Mouse (Mus musculus) neural tube, embryonic 13.5 days (tissue): ENCODE results near the gene Zfp286. TPM values are rescaled to one million over a fixed set of nuclear protein-coding genes. Genes with fewer than 3 reads are reported as not detected.
"Not testable (repeated sequence)": the region's sequence is repeated elsewhere in the genome, so short reads cannot be mapped to it uniquely, and the experiment has no call there.

ENCODE experiments used
- ATAC-seq: fragments of 200-750 bp; cut with Nextera tagmentation; 2 replicates; pipeline ENCODE4 v1.8.0; 2017; ENCODE audit warnings: low read depth, mild to moderate bottlenecking, moderate TSS enrichment, moderate library complexity
- H3K27ac ChIP-seq: fragments of 300-500 bp; sonication (generic); replicated peaks from 2 replicates; pipeline ENCODE4 v1.5.1; 2015; ENCODE audit warnings: moderate library complexity, mild to moderate bottlenecking, inconsistent platforms
- H3K27me3 ChIP-seq: fragments of 300-500 bp; sonication (generic); 2 replicates; pipeline ENCODE4 v1.6.1; 2015; ENCODE audit warnings: mild to moderate bottlenecking, inconsistent platforms
- H3K36me3 ChIP-seq: fragments of 300-500 bp; sonication (generic); 2 replicates; pipeline ENCODE4 v1.6.1; 2015; ENCODE audit warnings: mild to moderate bottlenecking, inconsistent platforms
- H3K4me1 ChIP-seq: fragments of 300-500 bp; sonication (generic); replicated peaks from 2 replicates; pipeline ENCODE4 v1.6.1; 2015; ENCODE audit warnings: inconsistent platforms
- H3K4me2 ChIP-seq: fragments of 300-500 bp; sonication (generic); 2 replicates; pipeline ENCODE4 v1.6.1; 2015; ENCODE audit warnings: inconsistent platforms, mild to moderate bottlenecking, moderate library complexity
- H3K4me3 ChIP-seq: fragments of 300-500 bp; sonication (generic); 2 replicates; pipeline ENCODE4 v1.5.1; 2015; ENCODE audit warnings: mild to moderate bottlenecking, inconsistent platforms
- H3K9ac ChIP-seq: fragments of 300-500 bp; sonication (generic); 2 replicates; pipeline ENCODE4 v1.6.1; 2015; ENCODE audit warnings: moderate library complexity, mild to moderate bottlenecking, inconsistent platforms
- H3K9me3 ChIP-seq: fragments of 300-500 bp; sonication (generic); 2 replicates; pipeline ENCODE4 v1.6.1; 2016; ENCODE audit warnings: inconsistent platforms
- WGBS: fragments of 180-500 bp; shearing (Covaris S2); methylation state at CpG from one replicate; pipeline ENCODE4 v1.1.7; 2015; 5-methylcytosine and 5-hydroxymethylcytosine counted together
- polyA plus RNA-seq: library from polyadenylated mRNA; unstranded; fragments of >200 nt; fragmentation: Nextera tagmentation; extraction: Ambion mirVana; gene quantifications from 2 replicates; pipeline ENCODE4 v1.2.1, GENCODE M21; 2015

Zfp286 gene
- polyA plus RNA-seq, 1 experiment from 2014 or later: 30.2 TPM

DNA sequence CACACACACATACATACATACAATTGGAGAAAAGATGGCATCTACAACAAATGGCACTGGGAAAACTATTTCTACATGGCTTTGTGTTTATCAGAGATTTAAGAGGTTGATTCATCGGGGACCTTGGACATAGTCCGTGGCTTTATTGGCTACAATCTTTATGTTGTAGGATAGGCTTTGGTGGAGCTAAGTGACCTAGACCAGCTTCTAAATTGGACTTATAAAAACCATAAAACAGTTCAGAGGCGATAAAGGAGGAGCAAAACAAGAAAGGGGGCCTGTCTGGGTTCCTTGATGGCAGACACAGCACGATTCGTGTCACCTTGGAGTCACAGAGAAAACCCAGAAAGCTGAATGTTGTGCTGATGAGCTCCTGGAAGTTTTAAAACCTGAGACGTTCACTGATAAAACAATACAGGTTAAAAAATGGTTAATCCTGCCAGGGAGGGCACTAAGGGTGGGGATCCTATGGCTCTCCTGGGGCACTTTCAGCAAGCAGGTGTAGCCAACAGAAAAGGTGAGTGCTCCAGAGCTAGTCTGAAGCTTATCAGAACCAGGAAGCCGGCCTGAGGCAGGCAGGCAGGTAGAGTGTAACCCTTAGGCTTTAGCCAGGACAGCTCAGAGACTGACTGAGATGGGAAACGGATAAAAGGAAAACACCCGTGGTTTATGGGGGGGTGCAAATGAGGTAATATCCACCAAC is 28.4 kb downstream of the Zfp286 start:
- ATAC-seq: no peak
- WGBS: 75% methylated on average over 9 of the region's 9 CpGs

DNA sequence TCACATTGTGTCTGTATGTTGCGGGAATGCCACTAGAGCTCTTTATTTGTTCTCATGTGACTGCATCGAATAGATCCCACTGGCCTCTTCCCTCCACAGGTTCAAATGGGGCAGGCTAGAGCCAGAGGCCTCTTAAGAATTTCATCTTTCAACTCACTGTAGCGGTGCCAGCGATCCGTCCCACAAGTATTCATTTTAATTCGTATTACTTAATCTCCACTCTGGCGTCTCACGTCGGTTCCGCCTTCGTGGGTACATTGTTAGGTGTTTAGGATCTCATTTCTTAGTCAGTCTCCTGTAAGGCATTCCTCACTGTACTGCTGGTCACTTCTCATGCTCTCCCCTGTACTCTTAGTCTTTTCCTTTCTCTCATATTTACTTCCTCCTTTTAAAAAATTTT is 30.8 kb downstream of the Zfp286 start:
- no peaks in the 10 kb centered on the region for H3K36me3 ChIP-seq
- ATAC-seq: no peak
- no peak overlapping the region for H3K4me2 ChIP-seq
- no peaks in the 10 kb centered on the region for H3K9me3 ChIP-seq
- H3K4me3 ChIP-seq: no peak overlapping the region
- H3K9ac ChIP-seq: no peak overlapping the region
- 90% methylated on average over 11 of the region's 11 CpGs for WGBS
- H3K4me1 ChIP-seq: peaks cover 6% of the 10 kb centered on the region
- no peak overlapping the region for H3K27ac ChIP-seq
- peaks cover 11% of the 10 kb centered on the region; the same call in 1 of the 2 replicates for H3K27me3 ChIP-seq

More for the DNA sequence above, 28.4 kb downstream of the Zfp286 start:
- Histone ChIP-seq H3K27me3 (peaks cover 11% of the 10 kb centered on the region; the same call in 1 of the 2 replicates), H3K27ac (no peak overlapping the region), H3K36me3 (no peaks in the 10 kb centered on the region), H3K9ac (no peak overlapping the region), H3K9me3 (no peaks in the 10 kb centered on the region), H3K4me3 (no peak overlapping the region), H3K4me2 (no peak overlapping the region), H3K4me1 (peaks cover 6% of the 10 kb centered on the region)

- H3K27ac ChIP-seq: no peak overlapping the region
- H3K4me3 ChIP-seq: no peak overlapping the region
- no peak overlapping the region for H3K4me2 ChIP-seq
- H3K4me1 ChIP-seq: peaks cover 6% of the 10 kb centered on the region
- peaks cover 11% of the 10 kb centered on the region; the same call in 1 of the 2 replicates for H3K27me3 ChIP-seq
- ATAC-seq: no peak
- H3K9me3 ChIP-seq: no peaks in the 10 kb centered on the region
- H3K36me3 ChIP-seq: no peaks in the 10 kb centered on the region
- no peak overlapping the region for H3K9ac ChIP-seq
- 74% methylated on average over 6 of the region's 6 CpGs for WGBS
These were observed 31.4 kb downstream of the Zfp286 start for GRCm38 (mm10) chr11:62757906-62758305.

DNA sequence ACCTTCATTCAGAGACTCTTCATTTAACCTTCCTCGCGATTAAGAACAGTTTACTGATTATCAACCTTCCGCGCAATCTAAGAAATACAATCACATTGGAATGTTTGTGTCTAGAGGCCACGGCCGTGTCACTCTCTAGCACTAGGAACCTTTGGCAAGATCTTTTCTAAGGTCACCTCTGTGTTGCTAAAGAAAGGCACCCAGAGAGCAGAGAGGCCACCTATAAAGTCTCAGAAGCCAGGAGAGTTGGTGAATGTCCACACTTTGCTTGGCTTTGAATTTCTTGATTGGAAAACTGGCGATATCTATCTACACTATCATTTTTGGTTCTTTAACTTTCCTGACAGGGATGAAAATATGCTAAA is 32.1 kb downstream of the Zfp286 start:
- H3K4me3 ChIP-seq: peak overlapping the region; percentile 36
- H3K36me3 ChIP-seq: no peaks in the 10 kb centered on the region
- H3K4me2 ChIP-seq: peak overlapping the region; percentile 55
- ATAC-seq: peak; percentile 55
- peak overlapping the region; percentile 51; the same call in 1 of the 2 replicates for H3K9ac ChIP-seq
- H3K9me3 ChIP-seq: no peaks in the 10 kb centered on the region
- H3K27me3 ChIP-seq: peaks cover 11% of the 10 kb centered on the region; the same call in 1 of the 2 replicates
- no peak overlapping the region for H3K27ac ChIP-seq
- 9% methylated on average over 7 of the region's 7 CpGs for WGBS
- peaks cover 6% of the 10 kb centered on the region for H3K4me1 ChIP-seq

DNA sequence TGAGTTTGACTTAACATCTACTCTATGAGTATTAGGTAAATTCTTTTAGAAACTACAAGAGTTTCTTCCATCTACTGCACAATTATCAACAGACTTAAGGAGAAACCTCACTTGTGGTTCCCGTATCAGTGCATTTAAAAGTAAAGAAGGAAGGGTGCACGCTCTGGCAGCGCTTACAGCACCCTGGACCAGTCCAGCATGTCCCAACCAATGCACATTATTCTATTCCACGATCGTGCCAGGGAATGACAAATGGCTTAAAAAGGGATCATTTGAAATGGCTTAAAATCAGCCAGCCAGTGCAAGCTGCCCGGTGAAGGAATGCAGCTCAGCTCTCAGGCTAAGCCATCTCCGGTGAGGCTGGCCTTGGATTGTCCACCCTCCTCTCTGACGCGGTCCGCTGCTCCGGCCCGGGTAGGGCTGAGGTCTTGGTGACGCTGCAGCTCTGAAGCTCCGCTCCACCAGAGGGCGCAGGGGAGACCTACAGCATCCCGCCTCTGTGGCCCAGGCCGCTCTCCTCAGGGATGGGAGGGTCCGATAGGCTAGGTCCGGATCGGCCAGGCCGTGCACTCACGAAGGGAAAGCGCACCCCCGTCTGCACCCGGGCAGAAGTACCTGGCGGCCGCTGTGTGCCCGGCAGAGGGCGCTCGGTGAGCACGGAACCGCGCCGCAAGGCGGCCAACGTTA is 32.7 kb downstream of the Zfp286 start:
- H3K36me3 ChIP-seq: no peaks in the 10 kb centered on the region
- peak overlapping the region; percentile 51; the same call in 1 of the 2 replicates for H3K9ac ChIP-seq
- WGBS: 8% methylated on average over 36 of the region's 36 CpGs
- peak; percentile 99 for ATAC-seq
- H3K4me3 ChIP-seq: peak overlapping the region; percentile 36
- H3K4me1 ChIP-seq: peaks cover 6% of the 10 kb centered on the region
- peaks cover 11% of the 10 kb centered on the region; the same call in 1 of the 2 replicates for H3K27me3 ChIP-seq
- peak overlapping the region; percentile 55 for H3K4me2 ChIP-seq
- H3K9me3 ChIP-seq: no peaks in the 10 kb centered on the region
- H3K27ac ChIP-seq: no peak overlapping the region

DNA sequence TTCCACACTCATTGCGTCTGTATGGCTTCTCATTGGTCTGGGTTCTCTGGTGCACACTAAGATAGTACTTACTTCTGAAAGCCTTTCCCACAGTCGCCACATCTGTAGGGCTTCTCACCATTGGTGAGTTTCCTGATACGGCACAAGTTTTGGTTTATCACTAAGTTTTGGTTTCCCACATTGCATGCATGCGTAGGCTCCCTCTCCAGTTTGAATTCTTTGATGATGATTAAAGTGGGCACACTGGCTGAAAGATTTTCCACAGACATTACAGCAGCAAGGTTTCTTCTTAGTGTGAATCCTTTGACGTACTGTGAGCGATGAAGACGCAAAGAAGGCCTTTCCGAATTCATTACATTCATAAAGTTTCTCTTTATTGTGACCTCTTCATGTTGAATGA is 36.5 kb downstream of the Zfp286 start, which contains the start of gene Gm10428:
Gene Gm10428, plus strand, starts transcription at position 321 of the 400 bp plus-strand sequence.
- H3K36me3 ChIP-seq: no peaks in the 10 kb centered on the region
- no peak within 1 kb of the TSS for H3K9ac ChIP-seq
- no peak within 1 kb of the TSS for H3K4me3 ChIP-seq
- no peak for ATAC-seq
- H3K27ac ChIP-seq: no peak within 1 kb of the TSS
- WGBS: 88% methylated on average over 8 of the region's 8 CpGs
- H3K9me3 ChIP-seq: no peaks in the 10 kb centered on the region
- no peak within 1 kb of the TSS for H3K4me2 ChIP-seq
- peaks cover 6% of the 10 kb centered on the region for H3K4me1 ChIP-seq
- peaks cover 13% of the 10 kb centered on the region for H3K27me3 ChIP-seq

DNA sequence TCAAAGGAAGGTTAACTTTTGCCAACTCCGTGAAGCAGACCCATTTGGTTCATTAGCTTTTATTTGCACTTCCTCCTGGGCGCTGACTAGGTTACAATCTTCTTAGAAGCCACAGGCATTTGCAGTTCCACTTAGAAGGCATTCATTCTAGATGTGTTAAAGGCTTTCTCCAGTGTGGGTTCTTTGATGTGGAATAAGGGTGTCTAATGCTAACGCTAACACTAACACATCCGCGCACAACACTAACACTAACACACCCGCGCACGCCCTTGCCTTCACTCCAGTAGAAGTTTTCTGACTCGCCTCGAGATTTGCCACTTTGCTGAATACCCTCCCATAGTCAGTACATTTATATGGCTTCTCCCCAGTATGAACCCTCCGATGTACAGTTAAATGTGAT is 37.1 kb downstream of the Zfp286 start:
- Histone ChIP-seq H3K27ac (no peak overlapping the region), H3K4me3 (no peak overlapping the region), H3K9ac (no peak overlapping the region), H3K4me2 (no peak overlapping the region), H3K27me3 (peaks cover 9% of the 10 kb centered on the region; the same call in 1 of the 2 replicates), H3K36me3 (no peaks in the 10 kb centered on the region), H3K9me3 (no peaks in the 10 kb centered on the region), H3K4me1 (peaks cover 2% of the 10 kb centered on the region)
- 63% methylated on average over 11 of the region's 11 CpGs for WGBS
- no peak for ATAC-seq

- H3K9me3 ChIP-seq, H3K27ac ChIP-seq, H3K4me3 ChIP-seq, H3K27me3 ChIP-seq, H3K4me1 ChIP-seq, H3K36me3 ChIP-seq, H3K4me2 ChIP-seq, ATAC-seq, H3K9ac ChIP-seq: not testable (repeated sequence)
- WGBS: 89% methylated on average over 13 of the region's 13 CpGs
These were observed 39.8 kb downstream of the Zfp286 start for GRCm38 (mm10) chr11:62749445-62749844.

GRCm38 (mm10) chr11:62748062-62748461 is 41.2 kb downstream of the Zfp286 start:
- Histone ChIP-seq H3K27ac (no peak overlapping the region), H3K4me2 (no peak overlapping the region), H3K4me1 (peaks cover 6% of the 10 kb centered on the region; the same call in 1 of the 2 replicates), H3K9ac (no peak overlapping the region), H3K27me3 (peaks cover 9% of the 10 kb centered on the region), H3K36me3 (no peaks in the 10 kb centered on the region), H3K9me3 (no peaks in the 10 kb centered on the region), H3K4me3 (no peak overlapping the region)
- ATAC-seq: no peak
- WGBS: 80% methylated on average over 4 of the region's 4 CpGs

DNA sequence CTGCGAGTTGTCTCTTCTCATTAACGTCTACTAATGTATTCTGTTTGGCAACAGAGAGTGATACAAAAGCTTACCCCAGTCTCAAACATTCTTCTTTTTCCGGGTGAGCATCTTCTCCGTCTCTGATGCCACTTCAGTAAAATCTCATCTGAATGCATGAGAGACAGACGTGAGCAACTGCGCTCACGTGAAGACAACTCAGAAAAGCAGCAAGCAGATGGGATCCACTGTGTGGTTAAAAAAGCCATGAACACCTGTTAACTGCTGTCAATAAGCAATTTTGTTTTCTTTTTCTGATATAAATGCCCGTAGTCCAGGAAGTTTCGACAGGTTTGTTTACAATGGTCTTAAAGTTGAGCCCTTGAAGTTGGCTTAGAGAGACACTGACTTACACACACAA is 42.0 kb downstream of the Zfp286 start:
- Histone ChIP-seq H3K27me3 (peaks cover 9% of the 10 kb centered on the region), H3K4me2 (no peak overlapping the region), H3K4me3 (no peak overlapping the region), H3K9ac (no peak overlapping the region), H3K36me3 (no peaks in the 10 kb centered on the region), H3K4me1 (peaks cover 6% of the 10 kb centered on the region; the same call in 1 of the 2 replicates), H3K9me3 (no peaks in the 10 kb centered on the region), H3K27ac (no peak overlapping the region)
- 76% methylated on average over 9 of the region's 9 CpGs for WGBS
- ATAC-seq: no peak

- Histone ChIP-seq H3K27ac (peak overlapping the region; percentile 9; the same call in 1 of the 2 replicates), H3K4me2 (peak overlapping the region; percentile 62), H3K9ac (peak overlapping the region; percentile 56; the same call in 1 of the 2 replicates), H3K27me3 (peaks cover 9% of the 10 kb centered on the region), H3K9me3 (no peaks in the 10 kb centered on the region), H3K4me1 (peaks cover 6% of the 10 kb centered on the region; the same call in 1 of the 2 replicates), H3K4me3 (peak overlapping the region; percentile 39), H3K36me3 (no peaks in the 10 kb centered on the region)
- ATAC-seq: peak; percentile 85
- WGBS: 3% methylated on average over 27 of the region's 27 CpGs
These were observed 43.2 kb downstream of the Zfp286 start for GRCm38 (mm10) chr11:62746001-62746533.

DNA sequence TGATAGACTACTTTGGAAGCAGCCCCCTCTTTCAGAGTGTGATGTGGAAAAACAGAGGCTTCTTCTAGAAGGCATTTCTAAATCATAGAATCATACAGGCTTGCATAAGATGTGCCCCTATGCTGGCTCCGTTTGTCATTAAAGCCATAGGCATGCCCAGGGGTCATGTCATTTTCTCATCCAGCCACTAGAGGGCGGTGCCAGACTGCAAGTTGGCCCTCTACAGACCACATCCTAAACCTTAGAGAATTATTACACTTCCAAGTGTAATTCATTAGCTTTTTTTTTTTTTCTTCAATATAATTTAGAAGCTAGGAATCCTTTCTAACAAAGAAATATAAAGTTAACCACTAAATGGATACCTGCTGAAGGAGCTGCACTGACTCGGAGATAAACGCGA is 45.2 kb downstream of the Zfp286 start:
- 53% methylated on average over 5 of the region's 5 CpGs for WGBS
- ATAC-seq: no peak
- H3K9me3 ChIP-seq: no peaks in the 10 kb centered on the region

More for the DNA sequence above, 45.2 kb downstream of the Zfp286 start:
- Histone ChIP-seq H3K27me3 (peaks cover 9% of the 10 kb centered on the region), H3K27ac (no peak overlapping the region), H3K9ac (no peak overlapping the region), H3K4me3 (no peak overlapping the region), H3K36me3 (no peaks in the 10 kb centered on the region), H3K4me1 (peaks cover 6% of the 10 kb centered on the region; the same call in 1 of the 2 replicates), H3K4me2 (no peak overlapping the region)
